17 mouse cellular contexts compared by ENCODE assay signal in genomic region chr14:73180671-73181070, GRCm38 (mm10). TPM values are rescaled to one million over a fixed set of nuclear protein-coding genes. Genes with fewer than 3 reads are reported as not detected.
DNase-seq lines count a peak whose midpoint lies in the region; ATAC-seq and TF ChIP-seq lines count a peak whose summit lies in the region.
"Had no signal": no experiment of that assay in that cellular context is flagged by ENCODE, and none has a peak within 500 bp of the region (broad histone marks: within the 10 kb centered on the region; RNA-seq: fewer than 3 reads in every experiment).

No protein-coding gene starts in this region.

- intact Hi-C loops in left cerebral cortex, postnatal 36 days (cut with DNase I) = no loop called here

- 0 out of 2 replicates have a peak overlapping the region, but pooled peaks have one; percentile 7 for H3K27ac ChIP-seq in embryonic facial prominence, embryonic 15.5 days (replicated peaks)
- no peak overlapping the region for H3K27ac ChIP-seq in embryonic facial prominence, embryonic 10.5 days (replicated peaks)
- peak overlapping the region; percentile 76; the same call in 1 of the 2 replicates for H3K27ac ChIP-seq in liver, adult 2 months (replicated peaks; ENCODE audit: insufficient read depth, low read depth, low read length)
- H3K27ac ChIP-seq in liver, embryonic 11.5 days (ENCODE audit: low read depth, low read length) = no peak overlapping the region
- H3K27ac ChIP-seq: embryonic facial prominence, embryonic 13.5 days; left cerebral cortex, adult 2 months; liver, embryonic 15.5 days; midbrain, embryonic 12.5 days had no signal

- peaks cover 4% of the 10 kb centered on the region for H3K4me1 ChIP-seq in embryonic facial prominence, embryonic 15.5 days
- H3K4me1 ChIP-seq in embryonic facial prominence, embryonic 10.5 days = no peaks in the 10 kb centered on the region
- peaks cover 32% of the 10 kb centered on the region for H3K4me1 ChIP-seq in liver, adult 2 months (ENCODE audit: control insufficient read depth, insufficient read depth, low read length)
- peaks cover 8% of the 10 kb centered on the region for H3K4me1 ChIP-seq in liver, embryonic 11.5 days (replicated peaks; ENCODE audit: control insufficient read depth, insufficient read depth, low read length)
- H3K4me1 ChIP-seq: midbrain, embryonic 12.5 days had no signal

- no peak for TF ChIP-seq POLR2A in liver, adult 2 months (IDR thresholded peaks at IDR 0.05; ENCODE audit: extremely low read depth, insufficient read depth, low read length)

- H3K4me3 ChIP-seq in embryonic facial prominence, embryonic 15.5 days (replicated peaks) = no peak overlapping the region
- H3K4me3 ChIP-seq in embryonic facial prominence, embryonic 10.5 days = no peak overlapping the region
- no peak overlapping the region for H3K4me3 ChIP-seq in liver, adult 2 months (ENCODE audit: insufficient read depth, low read depth, low read length)
- no peak overlapping the region for H3K4me3 ChIP-seq in liver, embryonic 11.5 days (ENCODE audit: low read depth, low read length)
- H3K4me3 ChIP-seq: embryonic facial prominence, embryonic 13.5 days; heart, embryonic 12.5 days; left cerebral cortex, adult 2 months; liver, embryonic 15.5 days; midbrain, embryonic 12.5 days had no signal

- TF ChIP-seq CTCF in liver, adult 2 months (IDR thresholded peaks at IDR 0.05; ENCODE audit: low read depth, low read length) = no peak

- 52% methylated on average over 3 of the region's 3 CpGs for WGBS in embryonic facial prominence, embryonic 15.5 days
- 80% methylated on average over 3 of the region's 3 CpGs for WGBS in embryonic facial prominence, embryonic 10.5 days
- 84% methylated on average over 3 of the region's 3 CpGs for WGBS in liver, adult 2 months
- 77% methylated on average over 3 of the region's 3 CpGs for WGBS in liver, embryonic 11.5 days

- no peaks in the 10 kb centered on the region for H3K9me3 ChIP-seq in embryonic facial prominence, embryonic 15.5 days (replicated peaks)
- no peaks in the 10 kb centered on the region for H3K9me3 ChIP-seq in embryonic facial prominence, embryonic 10.5 days
- 0 out of 2 replicates have a peak, but pooled peaks cover 3% of the 10 kb centered on the region for H3K9me3 ChIP-seq in liver, embryonic 11.5 days (ENCODE audit: control insufficient read depth, low read length)
- H3K9me3 ChIP-seq: liver, embryonic 15.5 days; midbrain, embryonic 12.5 days had no signal

- no peaks in the 10 kb centered on the region for H3K27me3 ChIP-seq in embryonic facial prominence, embryonic 15.5 days
- H3K27me3 ChIP-seq in embryonic facial prominence, embryonic 10.5 days (replicated peaks; ENCODE audit: low read depth, poor library complexity, severe bottlenecking) = no peaks in the 10 kb centered on the region
- no peaks in the 10 kb centered on the region for H3K27me3 ChIP-seq in liver, adult 2 months (ENCODE audit: control insufficient read depth, insufficient read depth, low read length)
- no peaks in the 10 kb centered on the region for H3K27me3 ChIP-seq in liver, embryonic 11.5 days (replicated peaks; ENCODE audit: control insufficient read depth, insufficient read depth, low read length)
- H3K27me3 ChIP-seq: embryonic facial prominence, embryonic 13.5 days; heart, embryonic 12.5 days; liver, embryonic 15.5 days; midbrain, embryonic 12.5 days had no signal

- H3K4me2 ChIP-seq in embryonic facial prominence, embryonic 15.5 days (replicated peaks) = no peak overlapping the region
- no peak overlapping the region for H3K4me2 ChIP-seq in liver, embryonic 11.5 days
- H3K4me2 ChIP-seq: embryonic facial prominence, embryonic 13.5 days; heart, embryonic 12.5 days; liver, embryonic 15.5 days; midbrain, embryonic 12.5 days had no signal

- no peak overlapping the region for H3K9ac ChIP-seq in embryonic facial prominence, embryonic 15.5 days
- H3K9ac ChIP-seq in liver, adult 2 months (ENCODE audit: low read depth, low read length) = no peak overlapping the region
- H3K9ac ChIP-seq in liver, embryonic 11.5 days (ENCODE audit: low read depth, low read length) = no peak overlapping the region
- H3K9ac ChIP-seq: embryonic facial prominence, embryonic 13.5 days; heart, embryonic 12.5 days; liver, embryonic 15.5 days; midbrain, embryonic 12.5 days had no signal

- no peaks in the 10 kb centered on the region for H3K79me2 ChIP-seq in liver, adult 2 months (ENCODE audit: control insufficient read depth, insufficient read depth, low read length)

- ATAC-seq in embryonic facial prominence, embryonic 15.5 days (ENCODE audit: insufficient number of reproducible peaks, low FRiP score, low TSS enrichment, low read depth) = no peak
- ATAC-seq in liver, embryonic 11.5 days (replicated peaks; ENCODE audit: low FRiP score) = no peak
- 0 out of 2 replicates have a peak, but pooled peaks have one; percentile 41 for ATAC-seq in monocyte, adult 5-6 weeks (replicated peaks; ENCODE audit: insufficient number of reproducible peaks, low FRiP score, low TSS enrichment, poor library complexity, severe bottlenecking)

- peaks cover 69% of the 10 kb centered on the region for H3K36me3 ChIP-seq in embryonic facial prominence, embryonic 15.5 days
- H3K36me3 ChIP-seq in embryonic facial prominence, embryonic 10.5 days (replicated peaks) = peaks cover 100% of the 10 kb centered on the region
- H3K36me3 ChIP-seq in liver, adult 2 months (ENCODE audit: control insufficient read depth, insufficient read depth, low read length) = peaks cover 9% of the 10 kb centered on the region
- peaks cover 16% of the 10 kb centered on the region; the same call in 1 of the 2 replicates for H3K36me3 ChIP-seq in liver, embryonic 11.5 days (ENCODE audit: control insufficient read depth, insufficient read depth, low read length)

- no peak for DNase-seq in embryonic facial prominence, embryonic 10.5 days (ENCODE audit: low spot score)
- no peak for DNase-seq in liver, adult 2 months (ENCODE audit: extremely low read depth, low read depth, low spot score)
- DNase-seq in liver, embryonic 11.5 days (ENCODE audit: low spot score) = no peak
- DNase-seq in NIH3T3 (ENCODE audit: low read depth) = peak; percentile 5
- no peak for DNase-seq in left cerebral cortex, postnatal 36 days (ENCODE audit: low spot score in 2 of 2)
- DNase-seq in cerebellum, adult 11-12 months = no peak
- DNase-seq: adrenal gland, adult 8-10 months; cerebellum, adult 2 months; lung, postnatal 36 days; right cerebral cortex, postnatal 25 days had no signal

RNA-seq across cellular contexts. Expression of gene Lpar6, which starts 57.0 kb away (rescaled TPM):
- polyA plus RNA-seq in embryonic facial prominence, embryonic 15.5 days (2015; fragmentation: Nextera tagmentation; extraction: Ambion mirVana) = 12.9 and 13.1 TPM in 2 replicates
- polyA plus RNA-seq in embryonic facial prominence, embryonic 10.5 days (2016; fragmentation: Nextera tagmentation; extraction: Ambion mirVana) = 18.0 and 18.1 TPM in 2 replicates
- 11.2 and 12.4 TPM in 2 replicates for total RNA-seq in liver, adult 2 months (2014; rRNA removed)
- polyA plus RNA-seq in liver, adult 2 months (2012; rRNA removed) = 2.7 and 3.1 TPM in 2 replicates
- 9.3 and 9.8 TPM in 2 replicates for polyA plus RNA-seq in liver, embryonic 11.5 days (2014; fragmentation: Nextera tagmentation; extraction: Ambion mirVana)
- 34.2 to 67.7 TPM (median 63.5 TPM) in 3 replicates for total RNA-seq in monocyte, adult 5-6 weeks (2017)
- 1 to 10 TPM; 1.3 to 1.6 TPM for total RNA-seq in left cerebral cortex, postnatal 36 days (2021)

RNA-seq across cellular contexts. Expression of gene Rcbtb2, which starts 57.8 kb away (rescaled TPM):
- polyA plus RNA-seq in embryonic facial prominence, embryonic 15.5 days (2015; fragmentation: Nextera tagmentation; extraction: Ambion mirVana) = 85.7 and 86.0 TPM in 2 replicates
- polyA plus RNA-seq in embryonic facial prominence, embryonic 10.5 days (2016; fragmentation: Nextera tagmentation; extraction: Ambion mirVana) = 171 and 180 TPM in 2 replicates
- 30.3 and 32.6 TPM in 2 replicates for total RNA-seq in liver, adult 2 months (2014; rRNA removed)
- polyA plus RNA-seq in liver, adult 2 months (2012; rRNA removed) = 26.0 and 28.0 TPM in 2 replicates
- 56.3 and 56.9 TPM in 2 replicates for polyA plus RNA-seq in liver, embryonic 11.5 days (2014; fragmentation: Nextera tagmentation; extraction: Ambion mirVana)
- 50.0 to 78.5 TPM (median 57.1 TPM) in 3 replicates for total RNA-seq in monocyte, adult 5-6 weeks (2017)
- total RNA-seq in left cerebral cortex, postnatal 36 days (2021) = 10 to 100 TPM; 18.4 to 22.9 TPM

Comparison
In these comparisons a context has a peak if more than half of its experiments do, and no peak if none do; other contexts are left out.
1. H3K27ac ChIP-seq: peak in embryonic facial prominence, embryonic 15.5 days (single experiment) and liver, adult 2 months (single experiment); none in embryonic facial prominence, embryonic 10.5 days (single experiment) and liver, embryonic 11.5 days (single experiment).